In the genomic region with DNA sequence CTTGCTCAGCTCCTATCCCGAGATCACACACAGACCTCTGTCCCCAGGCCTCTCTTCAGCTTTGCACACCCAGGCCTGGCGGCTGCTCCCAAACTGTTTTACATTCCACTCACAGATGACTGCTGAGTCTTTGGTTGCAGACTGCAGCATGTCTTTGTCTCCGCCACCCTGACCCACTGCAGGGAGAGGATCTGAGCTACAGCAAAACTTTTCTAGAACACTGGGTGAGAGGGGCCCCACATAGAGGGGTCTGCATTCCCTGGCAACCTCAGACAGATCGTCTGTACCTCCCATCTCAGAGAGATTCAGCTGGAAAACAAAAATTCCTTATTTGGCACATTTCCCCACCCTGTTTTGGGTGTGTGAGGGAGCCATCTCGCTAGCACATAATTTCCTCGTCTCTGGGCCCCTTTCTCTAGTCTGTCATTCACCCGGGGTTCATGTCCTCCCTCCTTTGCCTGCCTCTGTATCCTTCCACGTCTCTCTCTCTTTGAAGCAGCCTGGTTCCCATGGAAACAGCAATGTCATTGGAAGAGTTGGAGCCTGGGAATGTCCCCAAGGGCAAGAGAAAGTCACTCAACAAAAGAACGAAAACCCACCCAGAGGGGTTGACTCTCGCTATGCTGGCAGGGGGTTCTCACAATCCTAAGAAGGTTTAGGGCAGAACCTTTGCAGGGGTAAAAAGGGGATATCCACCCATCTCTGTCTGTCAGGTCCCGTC, we compare ENCODE assay signal across 8 mouse cellular contexts. TPM values are rescaled to one million over a fixed set of nuclear protein-coding genes. Genes with fewer than 3 reads are reported as not detected.
DNase-seq lines count a peak whose midpoint lies in the region; ATAC-seq and TF ChIP-seq lines count a peak whose summit lies in the region.

No protein-coding gene starts in this region.

- ATAC-seq in embryonic facial prominence, embryonic 14.5 days (ENCODE audit: low read depth): peak; percentile 42
- peak; percentile 81 for ATAC-seq in midbrain, postnatal 0 days (ENCODE audit: low FRiP score)

- WGBS in embryonic facial prominence, embryonic 14.5 days: 6% methylated on average over 11 of the region's 11 CpGs
- 3% methylated on average over 11 of the region's 11 CpGs for WGBS in midbrain, postnatal 0 days

- H3K4me3 ChIP-seq in embryonic facial prominence, embryonic 14.5 days (ENCODE audit: low read depth, low read length): no peak overlapping the region; the same call in 1 of the 2 replicates
- H3K4me3 ChIP-seq in midbrain, postnatal 0 days (ENCODE audit: low read depth, low read length): no peak overlapping the region

- peaks cover 2% of the 10 kb centered on the region; the same call in 1 of the 2 replicates for H3K27me3 ChIP-seq in embryonic facial prominence, embryonic 14.5 days (replicated peaks; ENCODE audit: control insufficient read depth, insufficient read depth, low read length)
- H3K27me3 ChIP-seq in midbrain, postnatal 0 days (ENCODE audit: insufficient read depth, low read length): no peaks in the 10 kb centered on the region

- peak overlapping the region; percentile 33 for H3K4me2 ChIP-seq in embryonic facial prominence, embryonic 14.5 days (ENCODE audit: low read depth, low read length)
- H3K4me2 ChIP-seq in midbrain, postnatal 0 days (ENCODE audit: low read depth, low read length, poor library complexity, severe bottlenecking): peak overlapping the region; percentile 25

- peaks cover 13% of the 10 kb centered on the region for H3K4me1 ChIP-seq in embryonic facial prominence, embryonic 14.5 days (ENCODE audit: control insufficient read depth, insufficient read depth, low read length)
- H3K4me1 ChIP-seq in midbrain, postnatal 0 days (ENCODE audit: insufficient read depth, low read length): peaks cover 22% of the 10 kb centered on the region

- H3K27ac ChIP-seq in embryonic facial prominence, embryonic 14.5 days (replicated peaks; ENCODE audit: low read depth, low read length): peak overlapping the region; percentile 78
- peak overlapping the region; percentile 88 for H3K27ac ChIP-seq in midbrain, postnatal 0 days (ENCODE audit: low read depth, low read length)

- H3K9me3 ChIP-seq in embryonic facial prominence, embryonic 14.5 days (ENCODE audit: control insufficient read depth, low read length): no peaks in the 10 kb centered on the region
- H3K9me3 ChIP-seq in midbrain, postnatal 0 days (ENCODE audit: low read length): no peaks in the 10 kb centered on the region

- peak; percentile 67 for DNase-seq in layer of hippocampus, adult 11-12 months (ENCODE audit: low spot score)
- no peak for DNase-seq in layer of hippocampus, adult 9-10 months (ENCODE audit: low spot score)
- DNase-seq in embryonic facial prominence, embryonic 14.5 days (ENCODE audit: low spot score): peak; percentile 70
- peak; percentile 64 to 72 for DNase-seq in layer of hippocampus, postnatal 10 days (ENCODE audit: low spot score in 2 of 2)
- DNase-seq in midbrain, postnatal 0 days (ENCODE audit: low spot score): peak; percentile 93
- no peak for DNase-seq in thymus, postnatal 25 days
- no peak for DNase-seq in thymus, postnatal 4 days
- no peak for DNase-seq in ovary, adult 18-20 months (ENCODE audit: low spot score)

- 0 out of 2 replicates have a peak, but pooled peaks have one; percentile 1 for TF ChIP-seq CTCF in midbrain, postnatal 0 days (IDR thresholded peaks at IDR 0.05)

- peak overlapping the region; percentile 43; the same call in 1 of the 2 replicates for H3K9ac ChIP-seq in embryonic facial prominence, embryonic 14.5 days (ENCODE audit: low read depth, low read length)
- peak overlapping the region; percentile 29; the same call in 1 of the 2 replicates for H3K9ac ChIP-seq in midbrain, postnatal 0 days (replicated peaks; ENCODE audit: low read length, poor library complexity, severe bottlenecking)

- H3K36me3 ChIP-seq in embryonic facial prominence, embryonic 14.5 days (ENCODE audit: control insufficient read depth, insufficient read depth, low read length): no peaks in the 10 kb centered on the region
- H3K36me3 ChIP-seq in midbrain, postnatal 0 days (ENCODE audit: insufficient read depth, low read length): peaks cover 12% of the 10 kb centered on the region; the same call in 1 of the 2 replicates

RNA-seq across cellular contexts. Expression of gene Cspg5, which starts 6.4 kb away (rescaled TPM):
- polyA plus RNA-seq in embryonic facial prominence, embryonic 14.5 days (2014; fragmentation: Nextera tagmentation; extraction: Ambion mirVana): 8.3 and 9.6 TPM in 2 replicates
- 100 to 1,000 TPM; 410 to 459 TPM for total RNA-seq in layer of hippocampus, postnatal 10 days (2021)
- total RNA-seq in midbrain, postnatal 0 days (2014; rRNA removed): 456 and 504 TPM in 2 replicates
- 325 and 340 TPM in 2 replicates for polyA plus RNA-seq in midbrain, postnatal 0 days (2015; fragmentation: Nextera tagmentation; extraction: Ambion mirVana)

RNA-seq across cellular contexts. Expression of gene Elp6, which starts 55.0 kb away (rescaled TPM):
- polyA plus RNA-seq in embryonic facial prominence, embryonic 14.5 days (2014; fragmentation: Nextera tagmentation; extraction: Ambion mirVana): 17.7 and 21.5 TPM in 2 replicates
- total RNA-seq in layer of hippocampus, postnatal 10 days (2021): 10 to 100 TPM; 11.9 to 14.1 TPM
- 28.8 and 35.5 TPM in 2 replicates for total RNA-seq in midbrain, postnatal 0 days (2014; rRNA removed)
- 30.5 and 34.8 TPM in 2 replicates for polyA plus RNA-seq in midbrain, postnatal 0 days (2015; fragmentation: Nextera tagmentation; extraction: Ambion mirVana)

Comparison
In these comparisons a context has a peak if more than half of its experiments do, and no peak if none do; other contexts are left out.
1. DNase-seq: peak in layer of hippocampus, adult 11-12 months (single experiment), embryonic facial prominence, embryonic 14.5 days (single experiment), layer of hippocampus, postnatal 10 days (2 of 2) and midbrain, postnatal 0 days (single experiment); none in layer of hippocampus, adult 9-10 months (single experiment), thymus, postnatal 25 days (single experiment), thymus, postnatal 4 days (single experiment) and ovary, adult 18-20 months (single experiment).